Mouse (Mus musculus) heart, adult 8-10 months (tissue): ENCODE data around the gene Cadm3. TPM values are rescaled to one million over a fixed set of nuclear protein-coding genes. Genes with fewer than 3 reads are reported as not detected.

ENCODE experiments used
- DNase-seq: peaks from one replicate; pipeline ENCODE4 v3.0.0; 2022; ENCODE audit warnings: low spot score
- total RNA-seq, 4 experiments: library from RNA; stranded (reverse); gene quantifications; 2 replicates each; pipeline ENCODE4 v1.2.4; 2022

The Cadm3 gene
- total RNA-seq, result 1 to 10 TPM; 1.8 to 2.8 (median 2.6) TPM

DNA sequence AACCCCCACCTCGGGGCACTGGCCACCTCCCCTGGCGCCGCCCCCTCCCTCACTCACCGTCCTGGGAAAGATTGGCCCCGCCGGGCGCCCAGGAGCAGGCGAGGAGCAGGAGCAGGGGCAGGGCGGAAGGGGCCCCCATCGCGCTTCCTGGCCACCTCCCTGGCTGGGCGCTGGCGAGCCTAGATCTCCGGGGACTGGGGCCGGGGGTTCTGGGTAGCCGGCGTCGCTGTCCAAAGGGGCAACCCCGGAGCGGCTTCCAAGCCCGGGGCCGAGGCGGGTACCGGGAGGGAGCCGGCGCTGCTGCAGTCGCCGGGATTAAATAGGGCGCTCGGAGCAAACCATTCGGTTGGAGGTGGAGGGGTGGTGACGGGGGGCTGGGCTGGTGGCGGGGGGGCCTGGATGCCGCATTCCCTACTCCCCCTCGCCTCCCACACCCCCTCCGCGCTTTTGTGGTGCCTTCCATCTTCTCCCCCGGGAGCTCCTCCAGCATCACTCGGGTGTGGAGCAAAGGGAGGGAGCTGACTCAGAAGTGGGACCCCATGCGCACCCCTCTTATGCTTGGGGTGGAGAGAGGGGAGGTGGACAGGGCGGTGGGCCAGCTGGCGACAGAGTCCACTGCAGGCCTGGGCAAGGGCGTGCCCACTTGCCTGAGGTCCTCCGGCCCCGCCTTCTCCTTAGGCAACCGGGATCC, at the start of gene Cadm3:
TSS of gene Cadm3 (minus strand) at position 340 of the 691 bp plus-strand sequence.
- no peak for DNase-seq

GRCm38 (mm10) chr1:173414631-173415030, 47.1 kb upstream of the Cadm3 start:
- no peak for DNase-seq

DNA sequence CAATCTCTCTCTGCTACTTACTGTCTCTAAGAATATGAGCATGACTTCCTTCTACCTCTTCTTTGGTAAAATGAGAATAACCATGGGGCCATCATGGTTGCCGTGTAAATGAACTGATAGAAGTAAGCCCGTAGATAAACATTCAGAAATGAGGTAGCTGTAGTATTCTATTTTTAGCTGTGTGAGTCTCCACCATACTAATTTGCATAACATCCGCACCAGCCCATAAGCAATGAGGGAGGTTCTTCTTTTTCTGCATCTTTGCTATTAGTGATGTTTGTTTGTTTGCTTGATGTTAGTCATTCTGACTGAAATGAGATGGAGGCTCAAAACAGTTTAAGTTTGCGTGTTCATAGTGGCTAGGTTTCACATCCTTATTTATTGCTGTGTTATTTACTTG, 44.4 kb upstream of the Cadm3 start:
- DNase-seq, result no peak

GRCm38 (mm10) chr1:173409066-173409465, 41.6 kb upstream of the Cadm3 start:
- DNase-seq, result no peak

DNA sequence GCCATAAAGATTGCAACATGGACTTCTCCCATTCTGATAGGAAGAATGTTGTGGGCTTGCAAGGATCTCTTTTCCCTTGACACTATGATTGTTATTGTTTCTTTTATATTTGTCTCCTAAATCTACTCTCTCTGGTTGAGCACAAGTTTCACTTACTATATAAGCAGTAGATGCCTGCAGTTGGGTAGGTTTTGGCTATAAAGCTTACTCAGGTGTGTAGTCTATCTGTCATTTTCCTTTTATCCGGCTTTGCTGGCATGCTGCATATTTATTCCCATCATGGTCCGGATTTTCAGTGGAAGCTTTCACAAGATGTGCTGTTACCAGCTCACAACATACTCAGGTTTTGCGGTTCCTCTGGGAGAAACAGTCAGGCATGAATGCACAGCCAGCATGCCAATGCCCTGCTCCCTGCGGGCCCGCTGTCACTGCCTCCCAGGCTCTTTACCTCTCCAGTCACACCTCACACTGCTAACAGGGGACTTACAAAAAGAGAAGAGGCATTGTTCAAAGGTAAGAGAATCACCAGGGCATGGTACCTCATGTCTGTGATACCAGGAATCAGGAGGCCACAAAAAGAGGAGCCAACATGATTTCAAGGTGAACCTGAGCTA, 37.3 kb upstream of the Cadm3 start:
- no peak for DNase-seq

DNA sequence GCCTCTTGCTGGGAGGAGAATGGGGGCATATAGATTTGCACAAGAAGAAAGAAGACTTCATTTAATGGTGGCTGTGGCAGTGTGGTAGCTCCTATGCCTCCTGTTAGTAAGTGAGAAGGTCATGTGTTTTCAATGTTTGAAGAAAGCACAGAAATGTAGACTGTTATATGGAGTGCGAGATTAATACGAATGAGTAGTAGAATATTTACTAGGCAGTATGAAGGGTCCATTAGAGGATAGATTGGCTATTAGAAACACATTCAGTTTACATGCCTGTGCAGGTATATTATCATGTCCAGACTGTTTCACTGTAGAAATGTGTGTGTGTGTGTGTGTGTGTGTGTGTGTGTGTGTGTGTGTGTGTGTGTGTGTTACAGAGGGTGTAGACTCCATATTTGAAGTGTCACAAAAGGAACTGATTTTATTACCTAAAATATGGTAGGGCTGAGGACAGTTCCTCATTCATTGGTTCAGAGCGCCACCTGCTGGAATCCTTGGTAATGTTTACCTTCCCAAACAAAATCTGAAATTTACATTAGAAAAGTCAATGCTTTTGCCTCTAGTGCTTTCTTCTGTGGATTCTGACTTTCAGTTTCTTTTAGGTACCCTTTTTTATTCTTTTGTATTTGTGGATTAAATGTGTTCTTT, 31.0 kb upstream of the Cadm3 start:
- peak; percentile 52 for DNase-seq

DNA sequence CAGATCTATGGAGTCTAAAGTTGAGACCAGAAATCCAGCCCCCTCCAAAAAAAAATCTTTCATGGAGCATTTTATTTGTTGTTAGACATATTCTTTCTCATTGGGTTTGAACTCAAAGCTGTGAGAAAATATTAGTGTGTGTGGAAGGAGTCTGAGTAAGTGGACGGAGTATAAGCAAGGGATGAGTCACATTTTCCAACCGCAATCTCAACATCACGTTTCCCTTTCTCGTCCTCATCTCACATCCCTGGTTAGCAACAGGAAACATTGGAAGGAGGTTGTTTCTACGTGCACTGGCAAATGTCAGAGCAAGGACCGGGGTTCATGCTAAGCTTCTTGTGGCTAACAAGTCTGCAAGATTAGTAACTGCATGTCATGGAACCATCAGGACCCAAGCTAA, 24.3 kb upstream of the Cadm3 start:
- no peak for DNase-seq

GRCm38 (mm10) chr1:173389901-173390401, 22.5 kb upstream of the Cadm3 start:
- no peak for DNase-seq

DNA sequence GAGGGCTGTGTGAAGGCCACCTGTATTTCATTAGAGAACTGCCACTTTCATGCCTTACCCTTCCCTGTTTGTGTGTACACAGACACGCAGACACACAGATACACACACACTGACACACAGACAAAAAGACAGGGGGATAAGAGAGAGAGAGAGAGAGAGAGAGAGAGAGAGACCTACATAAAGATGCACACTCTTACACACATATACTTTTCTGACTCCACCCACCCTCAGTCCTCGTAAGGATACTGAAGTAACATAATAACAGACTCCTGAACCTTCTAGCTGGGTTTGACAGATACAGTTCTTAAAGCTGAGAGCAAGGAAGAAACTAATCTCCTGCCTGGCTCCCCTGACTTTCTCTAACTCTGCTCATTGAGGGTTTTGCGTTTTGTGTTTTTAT, 21.9 kb upstream of the Cadm3 start:
- DNase-seq, result no peak

DNA sequence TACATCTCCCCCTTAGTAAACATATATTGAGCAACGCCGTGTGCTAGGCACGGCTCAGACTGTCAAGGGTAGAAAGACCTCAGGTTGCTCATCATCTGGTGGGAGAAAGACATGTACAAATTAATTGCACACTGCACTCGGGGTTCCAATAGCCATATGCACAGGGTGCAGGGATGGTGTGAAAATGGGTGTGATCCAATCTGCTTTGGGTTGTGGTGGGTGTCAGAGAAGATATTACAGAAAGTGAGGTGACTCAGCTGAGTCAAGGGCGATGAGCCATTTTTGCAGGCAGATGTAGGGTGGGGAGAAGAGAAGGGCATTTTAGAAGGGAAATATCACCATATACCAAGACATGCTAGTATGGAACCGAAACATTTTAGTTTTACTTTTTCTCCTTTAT, 13.9 kb upstream of the Cadm3 start:
- DNase-seq, result no peak

DNA sequence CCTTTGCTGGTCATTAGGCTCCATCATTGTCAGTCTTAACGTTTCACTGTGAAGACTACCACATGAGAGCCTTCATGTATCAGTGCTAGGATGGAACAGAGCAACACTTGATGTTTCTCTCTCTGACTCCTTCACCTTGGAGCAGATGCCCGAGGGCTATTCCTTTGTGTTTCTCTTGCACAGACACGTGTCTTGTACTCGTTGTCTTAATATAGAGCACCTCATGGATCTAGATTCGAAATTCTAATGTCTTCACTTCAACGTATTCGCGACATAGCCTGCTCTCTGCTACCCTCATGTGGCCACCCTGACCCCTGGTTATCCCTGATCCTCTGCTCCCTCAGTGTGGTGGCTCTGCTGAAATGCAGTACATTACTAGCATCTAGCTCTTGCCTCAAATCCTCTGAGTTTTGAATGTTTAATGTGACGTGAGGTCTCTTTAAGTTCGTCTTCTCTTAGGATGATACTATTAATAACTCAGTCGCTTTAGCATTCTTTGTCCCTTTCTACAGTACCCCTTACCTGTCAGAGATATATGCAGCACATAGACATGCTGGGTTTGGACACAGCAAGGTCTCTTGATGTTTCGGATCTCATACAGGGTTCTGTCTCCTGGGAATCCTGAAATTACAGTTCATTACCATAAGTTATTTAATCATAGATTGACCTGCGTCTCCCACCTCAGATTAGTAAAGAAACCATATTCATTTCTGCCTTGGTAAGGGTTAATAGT, 10.1 kb upstream of the Cadm3 start:
- no peak for DNase-seq

DNA sequence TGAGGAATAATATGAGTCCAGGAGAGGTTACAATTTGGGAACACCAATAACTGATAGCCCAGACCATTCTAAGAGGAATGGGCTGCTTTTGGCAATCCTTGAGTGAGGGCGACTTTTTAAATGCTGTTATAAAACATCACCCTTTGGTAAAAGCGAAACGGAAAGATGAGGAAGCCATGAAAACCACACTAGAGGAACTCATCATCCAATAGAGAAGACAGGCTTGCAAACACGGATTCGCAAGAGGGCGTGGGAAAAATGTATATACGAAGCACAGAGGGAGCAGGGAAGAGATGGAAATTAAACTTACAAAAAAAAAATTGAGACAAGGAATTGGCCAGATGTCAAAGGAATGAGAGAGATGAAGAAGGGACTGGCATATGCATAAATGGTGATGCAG, 6.5 kb upstream of the Cadm3 start:
- no peak for DNase-seq

DNA sequence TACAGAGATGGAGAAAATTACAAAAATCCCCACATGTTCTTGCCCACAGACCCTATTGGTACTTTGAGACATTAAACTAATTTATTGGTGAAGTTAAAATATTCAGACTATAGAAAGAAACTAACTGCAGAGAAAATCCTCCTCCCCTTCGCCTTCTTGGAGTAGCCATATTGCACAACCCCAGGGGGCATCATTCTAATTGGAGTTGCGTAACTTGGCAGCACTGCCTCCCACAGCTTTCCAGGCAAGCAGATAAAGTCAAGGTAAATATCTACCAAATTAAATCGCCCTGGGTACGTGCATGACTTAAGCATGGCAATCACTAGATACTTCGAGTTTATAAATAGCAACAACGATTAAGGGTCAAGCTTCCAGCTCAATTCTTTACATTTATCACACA, 4.1 kb upstream of the Cadm3 start:
- DNase-seq, result no peak

GRCm38 (mm10) chr1:173370456-173370855, 3.0 kb upstream of the Cadm3 start:
- no peak for DNase-seq

DNA sequence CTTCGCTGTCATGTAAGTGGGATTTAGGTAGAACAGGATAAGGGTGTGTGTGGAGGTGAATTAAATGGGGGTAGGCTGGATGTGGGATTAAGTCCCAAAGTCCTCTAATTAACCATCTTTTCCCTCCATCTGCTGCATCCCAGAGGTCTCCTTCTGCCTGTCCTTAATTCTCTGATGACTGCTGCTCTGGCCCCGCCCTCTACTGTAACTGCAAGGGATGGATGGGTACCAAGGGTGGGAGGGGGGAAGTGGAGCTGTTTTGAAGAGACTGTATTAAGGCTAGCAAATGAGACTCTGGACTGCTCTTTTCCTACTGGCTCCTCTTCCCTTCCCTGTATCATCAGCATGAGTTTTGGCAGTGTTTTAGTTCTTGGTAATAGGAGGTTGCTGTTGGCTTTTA, 2.1 kb upstream of the Cadm3 start:
- DNase-seq, result no peak

- DNase-seq, result no peak
These were observed 667 bp downstream of the Cadm3 start for GRCm38 (mm10) chr1:173366701-173367355.

DNA sequence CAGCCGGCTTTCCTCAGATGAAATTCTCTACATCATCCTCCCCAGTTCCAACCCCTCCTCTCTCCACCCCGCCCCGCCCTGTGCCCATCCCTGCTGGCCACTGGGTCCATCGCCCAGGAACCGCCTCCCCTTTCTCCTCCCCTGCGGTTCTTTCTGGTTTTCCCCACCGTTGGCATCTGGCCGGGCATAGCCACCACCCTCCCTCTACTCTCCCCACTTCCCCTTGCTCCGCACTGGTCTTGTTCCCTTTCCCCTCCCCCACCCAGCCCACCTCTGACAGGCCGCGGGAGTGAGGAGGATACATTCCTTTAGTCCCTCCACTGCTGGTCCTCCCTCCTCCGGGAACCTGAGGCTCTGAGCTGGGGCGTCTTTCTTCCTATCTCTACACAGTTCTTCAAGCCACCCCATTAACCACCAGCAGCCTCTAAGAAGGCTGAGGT, 1.5 kb downstream of the Cadm3 start:
- no peak for DNase-seq

GRCm38 (mm10) chr1:173364125-173364800, 3.2 kb downstream of the Cadm3 start:
- DNase-seq, result no peak

DNA sequence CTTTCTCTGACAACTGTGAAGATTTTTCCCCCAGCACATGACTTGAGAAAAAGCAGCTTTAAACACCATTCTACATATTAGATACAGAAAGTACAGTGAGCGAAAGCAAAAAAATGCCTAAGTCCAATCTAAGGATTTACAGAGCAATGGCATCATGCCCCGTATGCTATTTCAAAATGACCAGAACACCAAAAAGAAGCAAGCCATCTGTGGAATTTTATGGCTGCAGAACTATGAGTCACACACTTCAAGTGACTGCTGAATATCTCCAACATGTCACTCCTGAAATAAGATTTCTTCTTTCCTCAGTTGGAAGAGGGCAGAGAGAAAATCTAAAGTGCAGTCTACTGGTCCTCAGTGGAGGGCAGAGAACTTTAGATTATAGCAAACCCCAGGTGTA, 4.1 kb downstream of the Cadm3 start:
- DNase-seq, result no peak

DNA sequence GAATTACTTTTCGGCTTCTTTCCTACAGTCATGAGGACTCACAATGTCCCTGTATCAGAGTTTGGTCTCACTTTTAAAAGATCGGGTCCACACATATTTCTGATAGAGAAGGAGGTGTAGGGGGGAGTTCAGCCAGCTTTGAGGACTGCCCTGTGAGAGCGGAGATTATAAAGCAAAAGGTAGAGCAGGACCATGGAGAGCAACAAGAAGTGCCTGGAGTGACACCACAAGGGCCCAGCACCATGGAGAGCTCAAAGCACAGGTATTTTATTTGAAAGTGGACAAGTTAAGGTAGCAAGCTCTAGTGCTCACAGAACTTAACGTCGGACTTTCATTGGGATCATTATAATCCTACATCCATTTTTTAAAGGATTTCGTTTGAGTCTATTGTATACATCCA, 5.8 kb downstream of the Cadm3 start:
- DNase-seq, result peak; percentile 11
